Mouse (Mus musculus): ENCODE results near the gene Pik3r3. TPM values are rescaled to one million over a fixed set of nuclear protein-coding genes. Genes with fewer than 3 reads are reported as not detected.
A peak's percentile ranks its signal among the peaks of the same experiment; 100 is the strongest.

Gene Pik3r3
- 10 to 100 TPM; 37.2 to 42.8 TPM for total RNA-seq (2021)
- long read RNA-seq, experiment 1, full-length matches to known transcripts, result 32 of 43 reads
- long read RNA-seq, experiment 1, partial matches to known transcripts, result 1 of 43 reads
- long read RNA-seq, experiment 1, other reads (novel, unspliced or antisense), result 10 of 43 reads
- long read RNA-seq, experiment 2, full-length matches to known transcripts, result 18 of 24 reads
- long read RNA-seq, experiment 2, partial matches to known transcripts, result 3 of 24 reads
- long read RNA-seq, experiment 2, other reads (novel, unspliced or antisense), result 3 of 24 reads

- peak within 1 kb of the TSS; percentile 54 for H3K4me3 ChIP-seq
- intact Hi-C loops (cut with DNase I), result loop anchor here (1.0 to 2.0 kb wide), 2 partner anchors 22 to 45 kb away; no protein-coding TSS in a partner anchor
- H3K27ac ChIP-seq, result peak within 1 kb of the TSS; percentile 98
- peak; percentile 98 to 99 for DNase-seq (ENCODE audit: extremely low spot score in 1 of 2, low spot score in 2 of 2)
- TF ChIP-seq CTCF (IDR thresholded peaks at IDR 0.05), result no peak
Observed at GRCm38 (mm10) chr4:116221140-116221851, at the start of gene Pik3r3. Pik3r3 (plus strand) TSS chr4:116221618.

- intact Hi-C loops (cut with DNase I), result no loop called here
- TF ChIP-seq CTCF (IDR thresholded peaks at IDR 0.05), result no peak
- peak within 1 kb of the TSS; percentile 96 for H3K27ac ChIP-seq
- H3K4me3 ChIP-seq, result no peak within 1 kb of the TSS
- no peak for DNase-seq (ENCODE audit: extremely low spot score in 1 of 2, low spot score in 2 of 2)
Observed at GRCm38 (mm10) chr4:116173072-116173471, 48.3 kb upstream of the Pik3r3 start, which contains the start of the genes 1700042G07Rik and Gm49337. 1700042G07Rik (plus strand) TSS chr4:116173372. Gm49337 (plus strand) TSS chr4:116173384.

GRCm38 (mm10) chr4:116173752-116174151 is 47.7 kb upstream of the Pik3r3 start:
- intact Hi-C loops (cut with DNase I), result no loop called here
- peak overlapping the region; percentile 96 for H3K27ac ChIP-seq
- no peak overlapping the region for H3K4me3 ChIP-seq

GRCm38 (mm10) chr4:116174466-116175116 is 46.8 kb upstream of the Pik3r3 start:
- no peak for TF ChIP-seq CTCF (IDR thresholded peaks at IDR 0.05)
- H3K4me3 ChIP-seq, result no peak overlapping the region
- DNase-seq (ENCODE audit: extremely low spot score in 1 of 2, low spot score in 2 of 2), result no peak
- H3K27ac ChIP-seq, result peak overlapping the region; percentile 96
- intact Hi-C loops (cut with DNase I), result no loop called here

More at GRCm38 (mm10) chr4:116173752-116174151, 47.7 kb upstream of the Pik3r3 start:
- TF ChIP-seq CTCF (IDR thresholded peaks at IDR 0.05), result no peak
- DNase-seq (ENCODE audit: extremely low spot score in 1 of 2, low spot score in 2 of 2), result no peak

- intact Hi-C loops (cut with DNase I), result no loop called here
- no peak for DNase-seq (ENCODE audit: extremely low spot score in 1 of 2, low spot score in 2 of 2)
Observed at GRCm38 (mm10) chr4:116175136-116175535, 46.3 kb upstream of the Pik3r3 start.

GRCm38 (mm10) chr4:116175711-116176542 is 45.5 kb upstream of the Pik3r3 start:
- intact Hi-C loops (cut with DNase I), result loop anchor here (1.0 kb wide), 2 partner anchors 14 to 45 kb away; partner anchors contain the start of gene Pik3r3
- no peak for DNase-seq (ENCODE audit: extremely low spot score in 1 of 2, low spot score in 2 of 2)
- Histone ChIP-seq H3K4me3 (peak overlapping the region; percentile 37), H3K27ac (peak overlapping the region; percentile 96)
- TF ChIP-seq CTCF (IDR thresholded peaks at IDR 0.05), result no peak

More at GRCm38 (mm10) chr4:116175136-116175535, 46.3 kb upstream of the Pik3r3 start:
- no peak for TF ChIP-seq CTCF (IDR thresholded peaks at IDR 0.05)
- Histone ChIP-seq H3K27ac (peak overlapping the region; percentile 96), H3K4me3 (peak overlapping the region; percentile 17; the same call in 1 of the 2 replicates)

- peak overlapping the region; percentile 37 for H3K4me3 ChIP-seq
- TF ChIP-seq CTCF (IDR thresholded peaks at IDR 0.05), result no peak
- H3K27ac ChIP-seq, result peak overlapping the region; percentile 96
- peak; percentile 66 to 75 for DNase-seq (ENCODE audit: extremely low spot score in 1 of 2, low spot score in 2 of 2)
- intact Hi-C loops (cut with DNase I), result loop anchor here (1.0 kb wide), 2 partner anchors 14 to 45 kb away; partner anchors contain the start of gene Pik3r3
Observed at GRCm38 (mm10) chr4:116176543-116176988, 44.9 kb upstream of the Pik3r3 start.

GRCm38 (mm10) chr4:116177140-116177539 is 44.3 kb upstream of the Pik3r3 start:
- DNase-seq (ENCODE audit: extremely low spot score in 1 of 2, low spot score in 2 of 2), result no peak
- peak overlapping the region; percentile 37 for H3K4me3 ChIP-seq

GRCm38 (mm10) chr4:116182079-116182478 is 39.3 kb upstream of the Pik3r3 start:
- no peak for TF ChIP-seq CTCF (IDR thresholded peaks at IDR 0.05)
- Histone ChIP-seq H3K4me3 (no peak overlapping the region), H3K27ac (no peak overlapping the region)
- no peak for DNase-seq (ENCODE audit: extremely low spot score in 1 of 2, low spot score in 2 of 2)
- intact Hi-C loops (cut with DNase I), result no loop called here

More at GRCm38 (mm10) chr4:116177140-116177539, 44.3 kb upstream of the Pik3r3 start:
- intact Hi-C loops (cut with DNase I), result no loop called here
- peak overlapping the region; percentile 96 for H3K27ac ChIP-seq
- TF ChIP-seq CTCF (IDR thresholded peaks at IDR 0.05), result no peak

GRCm38 (mm10) chr4:116182745-116183144 is 38.7 kb upstream of the Pik3r3 start:
- no peak for DNase-seq (ENCODE audit: extremely low spot score in 1 of 2, low spot score in 2 of 2)
- Histone ChIP-seq H3K27ac (peak overlapping the region; percentile 74), H3K4me3 (peak overlapping the region; percentile 7)
- intact Hi-C loops (cut with DNase I), result no loop called here
- no peak for TF ChIP-seq CTCF (IDR thresholded peaks at IDR 0.05)

- intact Hi-C loops (cut with DNase I), result loop anchor here (5.0 kb wide), 1 partner anchor 48 kb away; no protein-coding TSS in a partner anchor
- H3K27ac ChIP-seq, result no peak overlapping the region
- no peak overlapping the region for H3K4me3 ChIP-seq
- DNase-seq (ENCODE audit: extremely low spot score in 1 of 2, low spot score in 2 of 2), result no peak
- no peak for TF ChIP-seq CTCF (IDR thresholded peaks at IDR 0.05)
Observed at GRCm38 (mm10) chr4:116185083-116185482, 36.3 kb upstream of the Pik3r3 start.

Measured in left cerebral cortex, adult 2 months (tissue).